Mouse (Mus musculus): ENCODE data around the gene Vrk1.

Gene Vrk1

GRCm38 (mm10) chr12:105997028-105997786 is 12.8 kb upstream of the Vrk1 start:
- no peak for DNase-seq (ENCODE audit: extremely low spot score)

DNA sequence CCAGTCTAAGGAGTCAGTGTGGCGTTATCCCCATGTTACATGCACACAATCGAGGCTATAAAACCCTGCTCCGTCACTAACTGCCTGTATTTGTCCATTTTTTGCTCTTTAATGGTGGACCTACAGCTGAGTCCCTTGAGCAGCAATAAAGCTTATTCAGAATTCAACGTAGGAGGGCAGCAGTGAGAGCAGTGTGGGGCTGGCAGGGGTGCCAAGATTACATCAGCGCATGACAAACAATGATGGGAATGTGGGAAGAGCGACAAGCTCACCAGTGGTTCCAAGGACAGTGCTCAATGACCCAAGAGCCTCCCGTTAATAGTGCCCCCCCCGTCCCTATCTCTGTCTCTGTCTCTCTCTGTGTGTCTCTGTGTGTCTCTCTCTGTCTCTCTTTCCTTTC is 8.3 kb upstream of the Vrk1 start:
- no peak for DNase-seq (ENCODE audit: extremely low spot score)

DNA sequence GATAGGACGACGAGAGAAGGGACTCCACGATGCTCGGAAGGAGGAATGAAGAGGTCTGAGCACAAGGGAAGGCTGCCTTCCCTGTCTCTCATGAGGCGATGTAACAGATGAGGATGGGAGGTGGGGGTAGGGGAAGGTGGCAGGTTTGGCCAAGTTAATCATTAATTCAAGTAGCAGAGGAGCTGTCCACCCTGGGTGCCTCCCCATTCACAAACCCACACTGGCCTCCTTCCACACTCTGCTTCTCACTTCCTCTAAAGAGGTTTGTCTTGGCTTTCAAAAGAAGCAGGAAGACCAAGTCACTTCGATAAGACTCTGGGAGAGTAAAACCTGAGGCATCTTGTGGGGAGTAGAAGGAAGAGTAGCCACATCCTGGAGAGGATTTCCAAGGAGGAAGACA is 5.3 kb upstream of the Vrk1 start:
- no peak for DNase-seq (ENCODE audit: extremely low spot score)

GRCm38 (mm10) chr12:106006218-106006617 is 3.8 kb upstream of the Vrk1 start:
- DNase-seq (ENCODE audit: extremely low spot score), result no peak

DNA sequence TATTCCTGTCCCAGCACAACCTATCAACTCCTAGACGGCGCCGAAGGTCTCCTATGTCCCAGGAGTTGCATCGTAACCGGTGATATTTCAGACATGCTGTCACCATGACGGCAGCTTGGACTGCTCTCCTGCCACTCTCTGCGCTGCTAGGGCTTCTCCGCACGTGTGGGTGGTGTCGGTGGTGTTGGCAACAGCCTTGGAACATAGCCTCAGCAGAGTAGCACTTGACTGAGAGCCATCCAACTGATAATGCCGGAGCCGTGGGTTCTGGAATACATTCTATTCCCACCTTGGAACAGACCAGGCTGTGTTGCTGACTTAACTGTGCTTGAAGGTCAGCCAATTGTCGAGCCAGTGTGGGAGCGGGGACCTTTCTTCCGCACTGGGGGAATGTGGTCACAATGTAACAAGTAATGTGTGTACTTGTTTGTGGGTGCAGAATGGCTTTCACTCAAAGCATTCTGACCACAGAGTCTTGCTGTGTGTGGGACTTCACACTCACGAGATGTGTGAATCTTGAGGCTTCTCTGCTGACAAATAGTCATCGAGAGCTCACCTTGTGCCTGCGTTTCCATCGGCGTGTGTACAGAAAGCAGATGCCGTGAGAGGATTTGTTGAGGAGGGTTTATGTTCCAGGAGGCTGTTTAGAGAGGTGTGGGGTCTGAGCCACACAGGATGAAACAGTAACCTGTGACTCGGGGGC is 1.5 kb upstream of the Vrk1 start:
- no peak for DNase-seq (ENCODE audit: extremely low spot score)

DNA sequence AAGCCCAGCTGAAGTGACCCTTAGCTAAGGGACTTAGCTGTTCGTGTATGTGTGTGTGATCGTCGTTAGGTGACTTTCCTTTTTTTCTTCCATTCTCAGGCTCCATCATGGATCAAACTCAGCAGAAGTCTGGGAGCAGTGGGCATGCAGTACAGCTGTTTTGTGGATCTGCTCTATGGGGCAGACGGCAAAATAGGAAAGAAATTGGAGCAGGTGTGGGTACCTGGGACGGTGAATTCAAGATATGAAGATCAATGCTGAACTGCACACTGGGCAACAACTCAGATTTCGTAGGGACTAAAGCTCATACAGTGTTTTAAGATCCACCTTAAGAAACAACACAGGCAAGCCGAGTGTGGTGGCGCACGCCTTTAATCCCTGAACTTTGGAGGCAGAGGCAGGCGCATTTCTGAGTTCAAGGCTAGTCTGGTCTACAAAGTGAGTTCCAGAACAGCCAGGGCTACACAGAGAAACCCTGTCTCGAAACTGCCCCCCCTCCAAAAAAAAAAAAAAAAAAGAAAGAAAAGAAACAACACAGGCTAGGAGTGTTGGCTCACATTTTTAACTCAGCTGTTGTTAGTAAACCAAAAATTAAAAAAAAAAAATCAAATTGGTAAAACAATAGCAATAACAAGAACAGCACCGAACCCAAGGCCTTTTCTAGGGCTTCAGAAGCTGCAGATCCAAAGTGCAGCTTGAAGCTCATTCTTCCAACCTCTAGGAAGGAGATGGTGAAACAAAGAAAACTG is 732 bp upstream of the Vrk1 start:
- DNase-seq (ENCODE audit: extremely low spot score), result no peak

DNA sequence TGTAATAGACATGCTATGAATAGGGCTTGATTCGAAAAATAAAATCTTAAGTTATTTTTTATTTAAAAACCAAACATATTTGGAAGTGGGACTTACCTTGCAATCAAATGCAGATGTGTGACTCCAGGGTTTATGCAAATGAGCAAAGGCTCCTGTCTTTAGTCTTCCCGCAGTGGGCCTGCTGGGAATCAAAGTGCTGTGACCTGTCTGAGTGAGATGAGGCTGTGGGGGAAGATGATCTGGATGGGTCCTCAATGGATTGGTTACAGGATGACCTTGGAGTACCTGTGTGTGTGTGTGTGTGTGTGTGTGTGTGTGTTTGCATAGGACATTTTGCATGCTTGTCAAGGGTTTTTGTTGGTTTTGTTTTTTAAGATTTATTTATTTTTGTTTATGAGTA is 2.1 kb downstream of the Vrk1 start:
- DNase-seq (ENCODE audit: extremely low spot score), result no peak

- no peak for DNase-seq (ENCODE audit: extremely low spot score)
Observed at GRCm38 (mm10) chr12:106016265-106017012, 6.4 kb downstream of the Vrk1 start.

GRCm38 (mm10) chr12:106020063-106020462 is 10.0 kb downstream of the Vrk1 start:
- DNase-seq (ENCODE audit: extremely low spot score), result no peak

DNA sequence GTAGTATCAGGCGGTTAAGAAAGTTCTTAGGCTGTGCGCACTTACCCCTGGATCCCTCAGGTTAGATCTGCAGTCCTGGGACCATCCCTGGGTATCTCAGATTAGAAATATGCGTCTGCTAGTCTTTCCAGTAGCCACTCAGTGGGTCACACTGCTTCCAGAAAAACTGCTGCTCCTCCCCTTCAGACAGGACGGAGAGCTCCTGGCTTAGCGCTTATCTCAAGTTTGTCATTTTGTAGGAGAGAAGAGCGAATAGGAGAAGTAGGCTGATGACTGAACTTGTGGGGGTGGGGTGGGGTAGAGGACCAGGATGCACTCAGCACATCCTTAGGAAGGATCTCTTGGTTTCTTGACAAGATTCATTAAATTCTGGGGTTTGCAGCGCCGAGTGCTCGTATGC is 13.6 kb downstream of the Vrk1 start:
- DNase-seq (ENCODE audit: extremely low spot score), result no peak

- DNase-seq (ENCODE audit: extremely low spot score), result no peak
Observed at GRCm38 (mm10) chr12:106025416-106025815, 15.4 kb downstream of the Vrk1 start.

GRCm38 (mm10) chr12:106026385-106027134 is 16.5 kb downstream of the Vrk1 start:
- DNase-seq (ENCODE audit: extremely low spot score), result no peak

- DNase-seq (ENCODE audit: extremely low spot score), result no peak
Observed at GRCm38 (mm10) chr12:106027372-106027771, 17.3 kb downstream of the Vrk1 start.

- no peak for DNase-seq (ENCODE audit: extremely low spot score)
Observed at GRCm38 (mm10) chr12:106029582-106029981, 19.6 kb downstream of the Vrk1 start.

GRCm38 (mm10) chr12:106030146-106030745 is 20.2 kb downstream of the Vrk1 start:
- DNase-seq (ENCODE audit: extremely low spot score), result no peak

- no peak for DNase-seq (ENCODE audit: extremely low spot score)
Observed at GRCm38 (mm10) chr12:106030796-106031195, 20.8 kb downstream of the Vrk1 start.

- DNase-seq (ENCODE audit: extremely low spot score), result no peak
Observed at GRCm38 (mm10) chr12:106031916-106032315, 21.9 kb downstream of the Vrk1 start.

GRCm38 (mm10) chr12:106032361-106032760 is 22.3 kb downstream of the Vrk1 start:
- DNase-seq (ENCODE audit: extremely low spot score), result no peak

- DNase-seq (ENCODE audit: extremely low spot score), result no peak
Observed at GRCm38 (mm10) chr12:106034267-106034666, 24.2 kb downstream of the Vrk1 start.

DNA sequence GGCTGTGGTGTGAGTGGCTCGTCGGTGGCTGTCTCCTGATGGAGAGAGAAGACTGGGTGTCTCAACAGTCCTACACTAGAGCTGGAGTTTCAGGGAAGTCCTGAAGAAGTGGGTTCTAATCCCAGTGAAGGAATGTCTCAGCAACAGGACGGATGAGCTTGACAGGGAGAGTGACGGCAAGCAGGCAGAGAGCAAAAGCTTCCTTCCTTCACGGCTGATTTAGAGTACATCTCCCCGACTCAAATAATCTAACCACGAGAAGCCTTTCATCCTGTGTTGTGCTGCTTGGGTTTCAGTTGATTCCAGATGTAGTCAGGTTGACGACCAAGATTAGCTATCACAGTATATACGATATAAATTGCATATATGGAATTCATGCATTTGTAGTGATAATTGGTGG is 24.7 kb downstream of the Vrk1 start:
- no peak for DNase-seq (ENCODE audit: extremely low spot score)

DNA sequence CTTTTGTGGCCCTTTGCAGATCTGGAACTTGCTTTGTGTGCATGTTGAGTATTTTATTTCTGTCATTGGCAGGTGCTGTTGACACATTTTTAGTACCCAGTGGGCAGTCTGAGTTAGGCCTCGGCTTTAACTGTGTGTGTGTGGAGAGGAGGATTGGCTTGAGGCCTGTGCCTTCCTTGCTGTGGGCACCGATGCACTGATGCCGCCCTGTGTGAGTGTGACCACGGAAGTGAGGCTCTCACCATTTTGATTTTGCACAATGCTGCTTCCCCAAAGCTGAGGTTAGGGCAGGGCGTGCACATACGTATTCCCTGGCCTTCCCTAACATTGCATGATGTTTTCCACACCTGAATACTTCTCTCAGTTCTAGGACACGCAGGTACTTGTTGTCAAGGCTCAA is 30.2 kb downstream of the Vrk1 start:
- DNase-seq (ENCODE audit: extremely low spot score), result no peak

All from embryo, embryonic 9.5 days (tissue).